Mouse (Mus musculus) kidney, embryonic 16.5 days (tissue): ENCODE measurements around the gene Lsm2. TPM values are rescaled to one million over a fixed set of nuclear protein-coding genes. Genes with fewer than 3 reads are reported as not detected.

Experiments used
- ATAC-seq: fragments of 200-750 bp; cut with Nextera tagmentation; 2 replicates; pipeline ENCODE4 v1.8.0; 2017; ENCODE audit warnings: moderate TSS enrichment; ENCODE audit not compliant: low FRiP score, low TSS enrichment
- H3K27ac ChIP-seq: fragments of 300-500 bp; sonication (generic); 2 replicates; pipeline ENCODE4 v1.5.1; 2014; ENCODE audit warnings: low read length
- H3K27me3 ChIP-seq: fragments of 300-500 bp; sonication (generic); 2 replicates; pipeline ENCODE4 v1.6.1; 2014; ENCODE audit warnings: low read length, control low read depth, mixed read lengths; ENCODE audit not compliant: insufficient read depth
- H3K36me3 ChIP-seq: fragments of 300-500 bp; sonication (generic); 2 replicates; pipeline ENCODE4 v1.6.1; 2014; ENCODE audit warnings: low read length, control low read depth, mixed read lengths; ENCODE audit not compliant: insufficient read depth
- H3K4me1 ChIP-seq: fragments of 300-500 bp; sonication (generic); 2 replicates; pipeline ENCODE4 v1.6.1; 2014; ENCODE audit warnings: low read length, control low read depth, mixed read lengths; ENCODE audit not compliant: insufficient read depth
- H3K4me2 ChIP-seq: fragments of 300-500 bp; sonication (generic); replicated peaks from 2 replicates; pipeline ENCODE4 v1.6.1; 2014; ENCODE audit warnings: low read depth, low read length
- H3K4me3 ChIP-seq: fragments of 300-500 bp; sonication (generic); 2 replicates; pipeline ENCODE4 v1.5.1; 2014; ENCODE audit warnings: mild to moderate bottlenecking, low read length
- H3K9ac ChIP-seq: fragments of 300-500 bp; sonication (generic); replicated peaks from 2 replicates; pipeline ENCODE4 v1.6.1; 2014; ENCODE audit warnings: low read length
- H3K9me3 ChIP-seq: fragments of 300-500 bp; sonication (generic); 2 replicates; pipeline ENCODE4 v1.6.1; 2016; ENCODE audit warnings: low read length, control low read depth
- WGBS: fragments of 180-500 bp; shearing (Covaris S2); extraction: QIAGEN DNeasy Blood & Tissue Kit; methylation state at CpG from one replicate; pipeline ENCODE4 v1.1.7; 2014; 5-methylcytosine and 5-hydroxymethylcytosine counted together
- polyA plus RNA-seq: library from polyadenylated mRNA; unstranded; fragments of >200 nt; fragmentation: Nextera tagmentation; extraction: Ambion mirVana; gene quantifications from 2 replicates; pipeline ENCODE4 v1.2.1, GENCODE M21; 2015

Gene Lsm2
- polyA plus RNA-seq, 1 experiment from 2014 or later, result 206 TPM

- 74% methylated on average over 6 of the region's 6 CpGs for WGBS
- peaks cover under 1% of the 10 kb centered on the region; the same call in 1 of the 2 replicates for H3K4me1 ChIP-seq
- no peak overlapping the region for H3K27ac ChIP-seq
- H3K36me3 ChIP-seq, result no peaks in the 10 kb centered on the region
- H3K9ac ChIP-seq, result no peak overlapping the region
- H3K4me3 ChIP-seq, result no peak overlapping the region
- no peaks in the 10 kb centered on the region for H3K27me3 ChIP-seq
- no peak for ATAC-seq
- no peak overlapping the region for H3K4me2 ChIP-seq
- no peaks in the 10 kb centered on the region for H3K9me3 ChIP-seq
Measured at GRCm38 (mm10) chr17:35034896-35035295, 53.2 kb downstream of the Lsm2 start.

Other genes starting within 250 kb of the Lsm2 start
- gene C4b, start 238.0 kb upstream of the Lsm2 start, polyA plus RNA-seq, result 0.78 and 1.5 TPM in 2 replicates
- gene Cyp21a1, start 177.3 kb upstream of the Lsm2 start, polyA plus RNA-seq, result 38.4 and 41.9 TPM in 2 replicates
- gene Stk19, start 144.9 kb upstream of the Lsm2 start, polyA plus RNA-seq, result 31.7 and 34.7 TPM in 2 replicates
- 71.0 and 77.9 TPM in 2 replicates for gene Dxo, start 144.8 kb upstream of the Lsm2 start, polyA plus RNA-seq
- 59.3 and 62.0 TPM in 2 replicates for gene Skiv2l, start 131.7 kb upstream of the Lsm2 start, polyA plus RNA-seq
- gene Nelfe, start 131.5 kb upstream of the Lsm2 start, polyA plus RNA-seq, result 117 and 121 TPM in 2 replicates
- 15.1 and 17.3 TPM in 2 replicates for gene Cfb, start 119.3 kb upstream of the Lsm2 start, polyA plus RNA-seq
- gene Zbtb12, start 102.4 kb upstream of the Lsm2 start, polyA plus RNA-seq, result 3.5 and 4.3 TPM in 2 replicates
- gene Gm20547, start 99.8 kb upstream of the Lsm2 start, polyA plus RNA-seq, result not detected in 2 replicates
- 4.6 and 5.7 TPM in 2 replicates for gene C2, start 83.6 kb upstream of the Lsm2 start, polyA plus RNA-seq
- 89.9 and 92.8 TPM in 2 replicates for gene Ehmt2, start 83.4 kb upstream of the Lsm2 start, polyA plus RNA-seq
- gene Slc44a4, start 67.4 kb upstream of the Lsm2 start, polyA plus RNA-seq, result 17.9 and 18.9 TPM in 2 replicates
- gene Neu1, start 50.6 kb upstream of the Lsm2 start, polyA plus RNA-seq, result 50.0 and 54.1 TPM in 2 replicates
- 0.76 and 0.80 TPM in 2 replicates for gene Hspa1b, start 22.6 kb upstream of the Lsm2 start, polyA plus RNA-seq
- gene Gm20481, start 11.9 kb upstream of the Lsm2 start, polyA plus RNA-seq, result not detected in 2 replicates
- gene Hspa1a, start 9.7 kb upstream of the Lsm2 start, polyA plus RNA-seq, result 11.2 and 13.4 TPM in 2 replicates
- 1.0 and 1.3 TPM in 2 replicates for gene Hspa1l, start 9.2 kb upstream of the Lsm2 start, polyA plus RNA-seq
- gene Vars, start 19.1 kb downstream of the Lsm2 start, polyA plus RNA-seq, result 132 and 137 TPM in 2 replicates
- gene Vwa7, start 34.7 kb downstream of the Lsm2 start, polyA plus RNA-seq, result 0.21 and 0.31 TPM in 2 replicates
- 5.7 and 7.1 TPM in 2 replicates for gene Sapcd1, start 46.2 kb downstream of the Lsm2 start, polyA plus RNA-seq
- 4.5 and 6.9 TPM in 2 replicates for gene Msh5, start 64.9 kb downstream of the Lsm2 start, polyA plus RNA-seq
- gene Clic1, start 68.1 kb downstream of the Lsm2 start, polyA plus RNA-seq, result 341 and 345 TPM in 2 replicates
- gene Ddah2, start 77.2 kb downstream of the Lsm2 start, polyA plus RNA-seq, result 375 and 376 TPM in 2 replicates
- not detected in 2 replicates for gene Ly6g6c, start 83.5 kb downstream of the Lsm2 start, polyA plus RNA-seq
- gene Mpig6b, start 84.3 kb downstream of the Lsm2 start, polyA plus RNA-seq, result 0.49 and 0.52 TPM in 2 replicates
- 1.1 and 2.0 TPM in 2 replicates for gene Ly6g6e, start 95.0 kb downstream of the Lsm2 start, polyA plus RNA-seq
- 4.4 and 4.6 TPM in 2 replicates for gene Ly6g6d, start 96.2 kb downstream of the Lsm2 start, polyA plus RNA-seq
- 0.26 TPM in 1 of 2 replicates, not detected in the other for gene Ly6g6f, start 103.7 kb downstream of the Lsm2 start, polyA plus RNA-seq
- 115 and 118 TPM in 2 replicates for gene Abhd16a, start 107.4 kb downstream of the Lsm2 start, polyA plus RNA-seq
- gene Ly6g5c, start 126.4 kb downstream of the Lsm2 start, polyA plus RNA-seq, result not detected in 2 replicates
- 0.89 and 1.5 TPM in 2 replicates for gene Ly6g5b, start 133.6 kb downstream of the Lsm2 start, polyA plus RNA-seq
- gene Gpank1, start 139.6 kb downstream of the Lsm2 start, polyA plus RNA-seq, result 22.3 and 23.7 TPM in 2 replicates
- gene Csnk2b, start 140.2 kb downstream of the Lsm2 start, polyA plus RNA-seq, result 293 and 308 TPM in 2 replicates
- gene D17H6S53E, start 144.5 kb downstream of the Lsm2 start, polyA plus RNA-seq, result 8.5 and 12.0 TPM in 2 replicates
- gene Apom, start 150.2 kb downstream of the Lsm2 start, polyA plus RNA-seq, result 22.2 and 27.5 TPM in 2 replicates
- 56.4 TPM in 2 replicates for gene Bag6, start 153.3 kb downstream of the Lsm2 start, polyA plus RNA-seq
- gene Prrc2a, start 183.0 kb downstream of the Lsm2 start, polyA plus RNA-seq, result 166 and 215 TPM in 2 replicates
- 8.3 and 9.2 TPM in 2 replicates for gene Aif1, start 194.2 kb downstream of the Lsm2 start, polyA plus RNA-seq
- 10.7 and 12.8 TPM in 2 replicates for gene Lst1, start 206.6 kb downstream of the Lsm2 start, polyA plus RNA-seq
- 0.66 and 1.2 TPM in 2 replicates for gene Ltb, start 212.6 kb downstream of the Lsm2 start, polyA plus RNA-seq
- 0.15 and 0.28 TPM in 2 replicates for gene Tnf, start 220.1 kb downstream of the Lsm2 start, polyA plus RNA-seq
- gene Lta, start 223.5 kb downstream of the Lsm2 start, polyA plus RNA-seq, result 0.13 TPM in 1 of 2 replicates, not detected in the other
- gene Gm16181, start 239.0 kb downstream of the Lsm2 start, polyA plus RNA-seq, result 0.56 and 0.62 TPM in 2 replicates